Mouse (Mus musculus) hindlimb bud, embryonic 11.5 days (tissue): ENCODE measurements around the gene Dennd2a.

ENCODE experiments used
- DNase-seq: peaks from one replicate; pipeline ENCODE4 v3.0.0-alpha.2; 2012; ENCODE audit warnings: low read depth, low spot score; ENCODE audit errors: extremely low spot score

The Dennd2a gene

GRCm38 (mm10) chr6:39556900-39557659 lies 587 bp downstream of the Dennd2a start:
- no peak for DNase-seq

- no peak for DNase-seq
Measured at GRCm38 (mm10) chr6:39555648-39555945, 2.1 kb downstream of the Dennd2a start.

DNA sequence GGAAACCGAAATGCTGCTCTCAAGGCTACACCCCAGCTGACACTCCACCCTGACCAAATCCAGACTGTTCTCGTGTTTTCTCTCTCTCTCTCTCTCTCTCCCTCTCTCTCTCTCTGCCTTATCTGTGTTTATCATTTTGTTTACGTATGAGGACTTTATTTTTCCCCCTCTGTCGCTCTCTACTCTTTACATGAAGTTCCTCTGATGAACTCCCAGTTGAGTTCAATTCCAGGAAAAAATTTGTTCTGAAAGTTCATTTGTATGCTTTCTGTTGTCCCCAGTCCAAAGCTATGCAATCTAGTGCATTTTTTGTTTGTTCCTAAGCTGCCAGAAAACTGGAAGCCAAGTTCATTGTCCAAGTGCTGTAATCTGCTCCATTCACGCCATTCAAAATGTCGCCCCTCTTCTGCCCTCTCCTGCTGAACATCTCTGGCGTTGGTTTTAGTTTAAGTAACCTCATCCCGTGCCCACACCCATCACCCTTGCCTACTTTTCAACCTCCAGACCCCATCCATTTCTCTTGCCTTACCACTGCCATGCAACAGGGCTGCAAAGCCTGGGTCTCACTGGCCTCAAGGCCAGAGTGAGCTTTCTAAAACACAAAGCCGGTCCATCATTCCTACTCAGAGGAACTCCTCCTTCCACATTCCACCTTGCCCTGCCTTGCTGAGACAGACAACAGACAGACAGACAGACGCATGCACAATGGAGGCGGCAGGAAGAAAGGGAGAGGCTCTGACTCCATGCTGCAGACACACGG lies 2.6 kb downstream of the Dennd2a start:
- DNase-seq = no peak

- no peak for DNase-seq
Measured at GRCm38 (mm10) chr6:39551981-39552636, 5.6 kb downstream of the Dennd2a start.

GRCm38 (mm10) chr6:39548030-39548429 lies 9.6 kb downstream of the Dennd2a start:
- DNase-seq = no peak

DNA sequence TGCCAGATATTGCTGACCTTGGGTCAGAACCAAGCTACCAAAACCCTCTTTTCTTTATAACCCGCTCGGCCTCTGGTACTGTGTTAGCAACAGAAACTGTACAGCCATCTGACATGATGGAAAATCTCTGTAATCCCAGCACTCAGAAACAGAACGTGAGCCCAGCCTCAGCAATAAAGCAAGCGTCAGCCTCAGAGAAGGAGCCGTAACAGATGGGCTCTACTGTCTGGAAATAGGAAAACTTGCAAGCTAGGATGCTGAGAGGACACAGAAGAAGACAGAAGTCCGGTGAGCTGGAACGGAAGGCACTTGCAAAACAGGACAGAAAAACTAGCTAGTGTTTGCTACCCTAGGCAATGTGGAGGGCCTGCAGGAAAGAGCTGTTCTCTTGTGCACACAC lies 12.2 kb downstream of the Dennd2a start:
- no peak for DNase-seq

- no peak for DNase-seq
Measured at GRCm38 (mm10) chr6:39543769-39544420, 13.8 kb downstream of the Dennd2a start.

DNA sequence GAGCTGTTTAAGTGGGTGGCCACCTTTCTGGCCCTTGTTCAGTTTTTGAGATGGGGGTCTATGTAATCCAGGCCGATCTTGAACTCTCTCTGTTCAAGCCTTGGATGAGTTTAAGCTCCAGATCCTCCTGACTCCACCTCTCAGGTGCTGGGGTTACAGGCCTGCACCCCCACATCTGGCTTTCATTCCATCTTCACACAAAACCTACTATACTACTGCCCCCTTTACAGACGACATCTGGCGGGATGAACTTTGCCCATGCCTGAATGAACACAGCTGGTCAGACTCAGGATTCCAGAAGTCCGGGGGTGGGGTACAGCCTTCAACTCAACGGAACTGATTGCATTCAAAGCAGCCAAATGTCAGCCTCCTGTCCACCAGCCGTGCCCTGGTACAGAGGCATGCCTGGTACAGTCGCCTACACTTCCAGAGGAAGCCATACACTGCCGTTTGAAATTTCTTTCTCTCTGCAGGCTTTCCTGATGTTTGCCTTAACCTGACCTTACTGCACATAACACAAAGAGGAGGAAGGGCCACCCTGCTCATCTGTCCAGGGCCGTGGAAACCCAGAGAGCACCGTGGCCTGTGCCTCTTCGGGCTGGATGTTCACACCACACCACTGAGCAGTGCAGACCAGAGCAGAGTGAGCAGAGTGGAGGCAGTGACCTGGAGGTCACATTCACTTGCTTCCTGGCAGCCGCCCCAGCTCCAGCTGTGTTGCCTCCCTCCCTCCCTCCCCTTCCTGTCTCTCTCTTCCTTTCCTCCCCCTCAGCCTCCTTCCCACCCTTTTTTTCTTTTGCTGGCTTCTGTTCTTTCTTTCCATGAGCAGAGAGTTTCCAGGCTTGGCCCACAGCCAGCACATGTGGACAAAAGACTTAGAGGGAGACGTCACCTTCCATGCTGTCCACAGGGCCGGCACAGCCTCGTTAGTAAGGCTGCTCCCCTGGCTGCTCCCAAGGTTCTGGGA lies 14.8 kb downstream of the Dennd2a start:
- DNase-seq = no peak

DNA sequence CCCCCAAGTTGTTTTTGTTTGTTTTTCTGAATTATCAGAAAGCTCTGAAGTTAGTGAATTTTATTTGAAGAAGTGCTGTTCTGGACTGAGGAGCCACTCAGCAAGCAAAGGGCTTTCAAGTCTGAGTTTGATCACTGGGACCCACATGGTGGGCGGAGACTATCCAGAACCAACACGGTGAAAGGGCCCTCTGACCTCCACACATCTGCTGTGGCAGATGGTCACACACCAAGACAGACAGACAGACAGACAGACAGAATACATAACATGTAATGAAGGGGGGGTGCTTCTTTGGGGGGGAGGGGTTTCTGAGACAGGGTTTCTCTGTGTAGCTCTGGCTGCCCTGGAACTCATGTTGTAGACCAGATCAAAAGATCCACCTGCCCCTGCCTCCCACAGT lies 17.1 kb downstream of the Dennd2a start:
- DNase-seq = no peak

GRCm38 (mm10) chr6:39539679-39540155 lies 17.9 kb downstream of the Dennd2a start:
- no peak for DNase-seq

DNA sequence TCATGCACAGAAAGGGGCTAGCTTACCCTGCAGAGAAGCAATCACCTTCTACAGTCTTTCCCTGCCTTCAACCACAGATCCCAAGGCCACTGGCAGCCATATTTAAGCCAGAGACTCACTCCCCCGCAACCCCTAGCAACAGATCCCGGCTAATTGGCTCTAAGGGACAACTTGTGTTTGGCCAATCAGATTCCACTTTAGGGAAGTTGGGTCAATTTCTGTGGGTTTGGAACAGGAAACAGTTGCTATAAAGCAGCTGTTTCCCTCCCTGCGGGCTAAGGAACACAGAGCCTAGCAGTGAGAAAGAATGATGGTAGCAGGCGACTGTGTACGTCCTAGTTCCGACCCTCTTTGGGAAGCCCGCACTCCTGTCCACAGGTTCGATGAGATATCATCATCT lies 19.4 kb downstream of the Dennd2a start:
- no peak for DNase-seq

- no peak for DNase-seq
Measured at GRCm38 (mm10) chr6:39537276-39537675, 20.4 kb downstream of the Dennd2a start.

DNA sequence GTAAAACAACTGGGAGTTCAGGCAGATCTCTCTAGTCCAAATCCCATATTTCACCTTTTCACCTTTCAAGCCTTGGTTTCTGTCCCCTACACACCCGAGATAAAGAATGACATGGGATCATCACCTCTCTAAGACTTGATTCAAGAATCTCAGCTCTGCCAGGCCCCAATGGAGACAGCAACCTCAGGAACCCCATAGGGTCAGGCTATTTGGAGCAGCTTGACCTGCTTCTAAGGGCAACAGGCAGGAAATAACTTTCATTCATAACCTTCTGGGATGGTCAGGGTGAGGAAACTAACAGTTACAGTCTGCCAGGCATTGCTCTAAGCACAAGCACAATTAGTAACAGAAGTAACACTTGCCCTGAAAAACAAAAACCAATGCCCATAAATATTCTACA lies 21.0 kb downstream of the Dennd2a start:
- no peak for DNase-seq

- no peak for DNase-seq
Measured at GRCm38 (mm10) chr6:39534944-39535343, 22.7 kb downstream of the Dennd2a start.

DNA sequence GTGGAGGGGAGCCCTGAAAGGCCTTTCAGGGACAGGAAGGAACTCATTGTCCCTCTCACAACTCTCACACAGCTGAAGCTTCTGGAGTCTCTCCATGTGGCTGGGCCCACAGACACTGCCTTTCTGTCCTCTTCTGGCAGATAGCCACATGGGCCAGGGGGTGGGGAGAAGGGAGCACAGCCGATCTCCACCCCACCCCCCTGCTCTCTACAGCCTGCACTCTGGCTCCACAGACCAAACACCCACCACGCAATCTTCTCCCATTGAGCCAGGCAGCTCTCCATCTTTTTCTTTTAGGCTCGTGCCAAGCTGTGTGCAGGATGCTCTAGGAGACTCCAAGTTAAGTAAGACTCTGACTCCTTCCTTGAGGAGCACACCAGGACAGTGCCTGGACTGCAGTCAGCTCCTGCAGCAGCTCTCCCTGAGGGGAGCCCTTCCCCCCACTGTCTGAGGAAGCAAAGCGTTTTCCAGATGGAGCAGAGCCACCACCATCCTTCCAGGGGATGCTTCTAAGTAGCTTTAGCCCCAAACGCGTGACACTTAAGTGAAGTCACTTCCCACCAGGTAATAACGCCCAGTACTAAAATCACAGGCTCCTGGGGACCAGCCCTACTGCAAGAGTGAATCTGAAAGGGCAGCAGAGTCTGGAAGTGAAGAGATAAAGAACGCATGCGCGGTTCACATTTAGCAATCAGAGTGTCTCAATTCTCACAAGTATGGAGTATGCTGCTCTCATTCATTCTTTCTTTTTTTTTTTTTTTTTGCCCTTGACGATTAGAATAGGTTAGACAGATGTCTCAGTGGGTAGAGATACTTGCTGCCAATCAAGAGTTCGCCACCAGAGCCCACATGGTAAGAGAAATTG lies 28.8 kb downstream of the Dennd2a start:
- DNase-seq = no peak

DNA sequence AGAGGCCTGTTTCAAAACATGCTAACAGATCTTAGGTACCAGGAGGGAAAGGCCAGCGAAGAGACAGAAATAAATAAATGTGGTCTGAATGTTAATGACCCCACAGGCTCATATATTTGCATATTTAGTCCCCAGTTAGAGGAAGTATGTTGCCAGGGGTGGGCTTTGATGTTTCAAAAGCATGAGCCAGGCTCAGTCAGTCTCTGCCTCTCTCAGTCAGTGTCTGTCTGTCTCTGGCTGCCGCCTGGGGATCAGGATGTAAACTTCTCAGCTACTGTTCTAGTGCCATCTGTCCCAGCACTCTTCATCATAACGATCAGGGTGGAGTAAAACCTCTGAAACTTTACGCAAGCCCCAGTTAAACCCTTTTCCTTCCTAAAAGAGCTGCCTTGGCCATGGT lies 29.9 kb downstream of the Dennd2a start:
- no peak for DNase-seq

- no peak for DNase-seq
Measured at GRCm38 (mm10) chr6:39527337-39527784, 30.3 kb downstream of the Dennd2a start.

DNA sequence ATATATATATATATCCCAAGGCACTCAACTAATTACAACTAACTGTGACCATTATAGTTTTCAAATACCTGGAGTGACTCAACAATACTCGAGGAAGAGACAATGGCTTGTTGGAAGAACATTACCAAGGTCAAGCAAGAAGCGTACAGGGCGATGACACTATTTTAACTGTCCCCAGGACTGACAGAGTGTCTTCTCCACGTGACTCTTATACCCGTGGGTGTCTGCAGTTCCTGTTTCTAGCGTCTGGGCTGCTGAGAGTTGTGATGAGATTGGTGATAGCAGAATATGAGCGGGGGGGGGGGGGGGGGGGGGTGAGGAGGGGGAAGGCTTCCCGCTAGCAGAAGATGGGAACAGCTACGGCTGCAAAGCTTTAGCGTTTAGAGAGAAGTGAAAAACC lies 30.9 kb downstream of the Dennd2a start:
- no peak for DNase-seq

GRCm38 (mm10) chr6:39523161-39523560 lies 34.5 kb downstream of the Dennd2a start:
- DNase-seq = no peak
